8 mouse cellular contexts compared by ENCODE assay signal in the genomic region with DNA sequence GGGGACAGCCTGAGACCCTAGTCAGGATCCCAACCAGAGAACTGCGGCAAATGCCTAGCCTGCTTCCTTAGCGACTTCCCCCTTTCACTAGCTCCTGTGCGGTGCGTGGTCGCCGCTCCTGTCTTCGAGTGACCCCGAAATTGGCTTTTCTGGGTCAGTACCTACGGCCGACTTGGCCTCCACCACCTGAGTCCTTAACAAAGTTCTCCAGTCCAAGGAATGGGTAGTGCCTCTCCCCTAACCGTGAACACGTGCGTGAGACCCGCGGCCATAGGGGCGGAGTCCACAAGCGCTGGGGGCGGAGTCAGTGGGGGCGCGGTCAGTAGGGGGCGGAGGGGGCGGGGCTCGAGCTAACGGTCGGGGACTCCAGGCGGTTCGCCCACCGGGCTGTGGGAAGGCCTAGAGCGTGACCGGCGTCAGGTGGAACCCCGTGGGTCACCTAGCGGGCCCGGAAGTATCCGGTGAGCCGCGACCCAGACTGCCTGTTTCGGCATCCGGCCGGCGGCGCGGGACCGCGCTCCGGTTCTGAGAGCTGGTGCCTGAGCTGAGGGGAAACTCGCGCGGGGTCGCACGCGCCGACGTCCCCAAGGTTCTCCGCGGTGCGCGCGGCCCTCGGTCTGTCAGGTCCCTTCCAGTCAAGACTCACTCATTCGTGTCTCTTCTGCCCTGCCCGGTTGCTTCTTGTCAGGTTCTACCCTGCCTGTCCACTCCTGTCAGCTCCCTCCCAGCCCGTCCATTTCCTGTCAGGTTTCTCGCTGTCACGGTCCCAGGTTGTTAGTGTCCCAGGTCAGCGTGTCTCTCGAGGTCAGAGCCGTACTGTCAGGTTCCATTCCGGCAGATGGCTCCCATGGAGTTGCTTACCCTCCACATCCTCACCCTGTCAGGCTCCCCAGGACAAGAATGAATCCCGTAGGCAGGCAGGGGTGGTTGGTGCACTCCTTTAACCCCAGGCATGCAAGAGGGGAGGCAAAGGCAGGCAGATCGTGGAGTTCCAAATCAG. TPM values are rescaled to one million over a fixed set of nuclear protein-coding genes. Genes with fewer than 3 reads are reported as not detected.
DNase-seq lines count a peak whose midpoint lies in the region; ATAC-seq and TF ChIP-seq lines count a peak whose summit lies in the region.

A gene (plus strand): TSS at position 338 of the 1,000 bp plus-strand sequence.

- H3K27me3 ChIP-seq in embryonic facial prominence, embryonic 13.5 days, result peaks cover 35% of the 10 kb centered on the region
- H3K27me3 ChIP-seq in heart, embryonic 13.5 days (replicated peaks), result peaks cover 55% of the 10 kb centered on the region
- peaks cover 9% of the 10 kb centered on the region; the same call in 1 of the 2 replicates for H3K27me3 ChIP-seq in kidney, embryonic 16.5 days (ENCODE audit: insufficient read depth, low read length)
- H3K27me3 ChIP-seq in liver, postnatal 0 days (ENCODE audit: insufficient read depth, low read length), result peaks cover 4% of the 10 kb centered on the region; the same call in 1 of the 2 replicates
- peaks cover 60% of the 10 kb centered on the region for H3K27me3 ChIP-seq in neural tube, embryonic 13.5 days

- no peaks in the 10 kb centered on the region for H3K36me3 ChIP-seq in embryonic facial prominence, embryonic 13.5 days
- H3K36me3 ChIP-seq in heart, embryonic 13.5 days, result no peaks in the 10 kb centered on the region
- no peaks in the 10 kb centered on the region for H3K36me3 ChIP-seq in kidney, embryonic 16.5 days (ENCODE audit: insufficient read depth, low read length)
- no peaks in the 10 kb centered on the region for H3K36me3 ChIP-seq in liver, postnatal 0 days (replicated peaks; ENCODE audit: insufficient read depth, low read length)
- no peaks in the 10 kb centered on the region for H3K36me3 ChIP-seq in neural tube, embryonic 13.5 days

- peak; percentile 76; the same call in 1 of the 2 replicates for ATAC-seq in embryonic facial prominence, embryonic 13.5 days (ENCODE audit: insufficient number of reproducible peaks, insufficient read depth, low FRiP score, low TSS enrichment, low read depth)
- ATAC-seq in heart, embryonic 13.5 days (ENCODE audit: extremely low read depth, insufficient number of reproducible peaks, low FRiP score, low TSS enrichment), result peak; percentile 85
- ATAC-seq in kidney, embryonic 16.5 days (ENCODE audit: low FRiP score, low TSS enrichment), result peak; percentile 92
- peak; percentile 95 for ATAC-seq in liver, postnatal 0 days
- ATAC-seq in neural tube, embryonic 13.5 days (ENCODE audit: low read depth), result peak; percentile 84

- no peak within 1 kb of the TSS for H3K27ac ChIP-seq in embryonic facial prominence, embryonic 13.5 days
- H3K27ac ChIP-seq in heart, embryonic 13.5 days (replicated peaks), result no peak within 1 kb of the TSS
- H3K27ac ChIP-seq in kidney, embryonic 16.5 days (ENCODE audit: low read length), result no peak within 1 kb of the TSS
- H3K27ac ChIP-seq in liver, postnatal 0 days (ENCODE audit: low read depth), result peak within 1 kb of the TSS; percentile 58
- H3K27ac ChIP-seq in neural tube, embryonic 13.5 days (replicated peaks), result no peak within 1 kb of the TSS

- no peak for TF ChIP-seq EP300 in liver, postnatal 0 days (IDR thresholded peaks at IDR 0.05; ENCODE audit: low read depth)

- peak within 1 kb of the TSS; percentile 72 for H3K9ac ChIP-seq in embryonic facial prominence, embryonic 13.5 days
- H3K9ac ChIP-seq in heart, embryonic 13.5 days, result peak within 1 kb of the TSS; percentile 80
- H3K9ac ChIP-seq in kidney, embryonic 16.5 days (replicated peaks; ENCODE audit: low read length), result peak within 1 kb of the TSS; percentile 66
- H3K9ac ChIP-seq in liver, postnatal 0 days (replicated peaks), result peak within 1 kb of the TSS; percentile 70
- peak within 1 kb of the TSS; percentile 65 for H3K9ac ChIP-seq in neural tube, embryonic 13.5 days

- H3K4me3 ChIP-seq in embryonic facial prominence, embryonic 13.5 days, result peak within 1 kb of the TSS; percentile 64
- peak within 1 kb of the TSS; percentile 79 for H3K4me3 ChIP-seq in heart, embryonic 13.5 days
- peak within 1 kb of the TSS; percentile 70 for H3K4me3 ChIP-seq in kidney, embryonic 16.5 days (ENCODE audit: low read length)
- H3K4me3 ChIP-seq in liver, postnatal 0 days (ENCODE audit: low read depth, low read length), result peak within 1 kb of the TSS; percentile 70
- H3K4me3 ChIP-seq in neural tube, embryonic 13.5 days, result peak within 1 kb of the TSS; percentile 60

- DNase-seq in CD4-positive, CD25-positive, alpha-beta regulatory T cell, adult 2 months (ENCODE audit: low read depth, low spot score), result peak; percentile 76
- DNase-seq in adrenal gland, postnatal 25 days, result peak; percentile 85
- peak; percentile 92 for DNase-seq in liver, postnatal 0 days
- peak; percentile 90 for DNase-seq in testis, postnatal 14 days (ENCODE audit: low spot score)

- peaks cover 4% of the 10 kb centered on the region for H3K4me1 ChIP-seq in embryonic facial prominence, embryonic 13.5 days
- H3K4me1 ChIP-seq in heart, embryonic 13.5 days, result peaks cover 8% of the 10 kb centered on the region; the same call in 1 of the 2 replicates
- peaks cover 8% of the 10 kb centered on the region; the same call in 1 of the 2 replicates for H3K4me1 ChIP-seq in kidney, embryonic 16.5 days (ENCODE audit: insufficient read depth, low read length)
- 0 out of 2 replicates have a peak, but pooled peaks cover 4% of the 10 kb centered on the region for H3K4me1 ChIP-seq in liver, postnatal 0 days (ENCODE audit: insufficient read depth)
- H3K4me1 ChIP-seq in neural tube, embryonic 13.5 days (replicated peaks), result peaks cover 11% of the 10 kb centered on the region

- no peaks in the 10 kb centered on the region for H3K9me3 ChIP-seq in embryonic facial prominence, embryonic 13.5 days
- H3K9me3 ChIP-seq in heart, embryonic 13.5 days, result no peaks in the 10 kb centered on the region
- no peaks in the 10 kb centered on the region for H3K9me3 ChIP-seq in kidney, embryonic 16.5 days (ENCODE audit: low read length)
- no peaks in the 10 kb centered on the region for H3K9me3 ChIP-seq in liver, postnatal 0 days (ENCODE audit: low read length)
- no peaks in the 10 kb centered on the region for H3K9me3 ChIP-seq in neural tube, embryonic 13.5 days

- H3K4me2 ChIP-seq in embryonic facial prominence, embryonic 13.5 days, result peak within 1 kb of the TSS; percentile 76
- H3K4me2 ChIP-seq in heart, embryonic 13.5 days, result peak within 1 kb of the TSS; percentile 89
- H3K4me2 ChIP-seq in kidney, embryonic 16.5 days (replicated peaks; ENCODE audit: low read depth, low read length), result peak within 1 kb of the TSS; percentile 87
- H3K4me2 ChIP-seq in liver, postnatal 0 days (ENCODE audit: low read depth, low read length), result peak within 1 kb of the TSS; percentile 92
- peak within 1 kb of the TSS; percentile 84 for H3K4me2 ChIP-seq in neural tube, embryonic 13.5 days

- WGBS in embryonic facial prominence, embryonic 13.5 days, result under 1% methylated on average over 71 of the region's 71 CpGs
- under 1% methylated on average over 71 of the region's 71 CpGs for WGBS in heart, embryonic 13.5 days
- WGBS in kidney, embryonic 16.5 days, result under 1% methylated on average over 64 of the region's 71 CpGs
- WGBS in liver, postnatal 0 days (ENCODE audit: insufficient replicate concordance), result under 1% methylated on average over 71 of the region's 71 CpGs
- WGBS in neural tube, embryonic 13.5 days, result under 1% methylated on average over 71 of the region's 71 CpGs

- TF ChIP-seq CTCF in liver, postnatal 0 days (IDR thresholded peaks at IDR 0.05; ENCODE audit: low read depth), result no peak

RNA-seq across cellular contexts. Expression of the gene that starts here (rescaled TPM):
- 0.76 and 1.7 TPM in 2 replicates for total RNA-seq in adrenal gland, postnatal 25 days (2021)
- polyA plus RNA-seq in embryonic facial prominence, embryonic 13.5 days (2015; fragmentation: Nextera tagmentation; extraction: Ambion mirVana), result 0.19 TPM in 1 of 2 replicates, not detected in the other
- not detected in 2 replicates for polyA plus RNA-seq in heart, embryonic 13.5 days (2015; fragmentation: Nextera tagmentation; extraction: Ambion mirVana)
- 0.11 TPM in 1 of 2 replicates, not detected in the other for polyA plus RNA-seq in kidney, embryonic 16.5 days (2015; fragmentation: Nextera tagmentation; extraction: Ambion mirVana)
- polyA plus RNA-seq in liver, postnatal 0 days (2015; fragmentation: Nextera tagmentation; extraction: Ambion mirVana), result 0.97 and 1.2 TPM in 2 replicates
- polyA plus RNA-seq in neural tube, embryonic 13.5 days (2015; fragmentation: Nextera tagmentation; extraction: Ambion mirVana), result not detected in 2 replicates

Comparison
In these comparisons a context has a peak if more than half of its experiments do, and no peak if none do; other contexts are left out.
1. Peak in ATAC-seq, H3K4me3 ChIP-seq, H3K9ac ChIP-seq and H3K4me2 ChIP-seq in embryonic facial prominence, embryonic 13.5 days; RNA of the gene not detected or under 1 TPM.
2. Peak in ATAC-seq, H3K4me3 ChIP-seq, H3K9ac ChIP-seq and H3K4me2 ChIP-seq in heart, embryonic 13.5 days; RNA of the gene not detected or under 1 TPM.
3. Peak in ATAC-seq, H3K4me3 ChIP-seq, H3K9ac ChIP-seq and H3K4me2 ChIP-seq in kidney, embryonic 16.5 days; RNA of the gene not detected or under 1 TPM.
4. Peak in ATAC-seq, H3K4me3 ChIP-seq, H3K9ac ChIP-seq and H3K4me2 ChIP-seq in neural tube, embryonic 13.5 days; RNA of the gene not detected or under 1 TPM.